Mouse (Mus musculus): ENCODE results near the gene Apol7a. TPM values are rescaled to one million over a fixed set of nuclear protein-coding genes. Genes with fewer than 3 reads are reported as not detected.

Apol7a gene
- polyA plus RNA-seq, 1 experiment from 2014 or later = not detected

GRCm38 (mm10) chr15:77367504-77367903 lies 31.4 kb downstream of the Apol7a start:
- DNase-seq (ENCODE audit: low spot score) = no peak
- H3K4me3 ChIP-seq = no peak overlapping the region
- WGBS = 40% methylated on average over 8 of the region's 8 CpGs
- no peaks in the 10 kb centered on the region for H3K27me3 ChIP-seq (ENCODE audit: insufficient read depth, poor library complexity, severe bottlenecking)
- peaks cover 30% of the 10 kb centered on the region for H3K4me1 ChIP-seq
- H3K27ac ChIP-seq = peak overlapping the region; percentile 56; the same call in 1 of the 2 replicates
- H3K9me3 ChIP-seq = no peaks in the 10 kb centered on the region
- no peaks in the 10 kb centered on the region for H3K36me3 ChIP-seq

GRCm38 (mm10) chr15:77366706-77367484 lies 32.0 kb downstream of the Apol7a start:
- peak overlapping the region; percentile 89 for H3K27ac ChIP-seq
- no peaks in the 10 kb centered on the region for H3K27me3 ChIP-seq (ENCODE audit: insufficient read depth, poor library complexity, severe bottlenecking)
- DNase-seq (ENCODE audit: low spot score) = peak; percentile 88
- H3K36me3 ChIP-seq = no peaks in the 10 kb centered on the region
- WGBS = under 1% methylated on average over 26 of the region's 26 CpGs
- H3K4me1 ChIP-seq = peaks cover 32% of the 10 kb centered on the region
- peak overlapping the region; percentile 55 for H3K4me3 ChIP-seq
- H3K9me3 ChIP-seq = no peaks in the 10 kb centered on the region

- no peaks in the 10 kb centered on the region for H3K27me3 ChIP-seq (ENCODE audit: insufficient read depth, poor library complexity, severe bottlenecking)
- no peaks in the 10 kb centered on the region for H3K9me3 ChIP-seq
- peaks cover 34% of the 10 kb centered on the region for H3K4me1 ChIP-seq
- peak overlapping the region; percentile 89 for H3K27ac ChIP-seq
- no peaks in the 10 kb centered on the region for H3K36me3 ChIP-seq
- DNase-seq (ENCODE audit: low spot score) = no peak
- WGBS = 48% methylated on average over 9 of the region's 9 CpGs
- H3K4me3 ChIP-seq = peak overlapping the region; percentile 55; the same call in 1 of the 2 replicates
These were observed 33.0 kb downstream of the Apol7a start for GRCm38 (mm10) chr15:77365700-77366570.

GRCm38 (mm10) chr15:77364026-77364425 lies 34.9 kb downstream of the Apol7a start:
- H3K4me1 ChIP-seq = peaks cover 40% of the 10 kb centered on the region
- H3K9me3 ChIP-seq = no peaks in the 10 kb centered on the region
- no peaks in the 10 kb centered on the region for H3K27me3 ChIP-seq (ENCODE audit: insufficient read depth, poor library complexity, severe bottlenecking)
- WGBS = 68% methylated on average over 3 of the region's 3 CpGs
- no peak overlapping the region for H3K4me3 ChIP-seq
- DNase-seq (ENCODE audit: low spot score) = no peak
- no peaks in the 10 kb centered on the region for H3K36me3 ChIP-seq
- H3K27ac ChIP-seq = no peak overlapping the region

GRCm38 (mm10) chr15:77363578-77363977 lies 35.3 kb downstream of the Apol7a start:
- Histone ChIP-seq H3K9me3 (no peaks in the 10 kb centered on the region), H3K36me3 (no peaks in the 10 kb centered on the region), H3K4me3 (no peak overlapping the region), H3K27ac (no peak overlapping the region), H3K4me1 (peaks cover 40% of the 10 kb centered on the region), H3K27me3 (ENCODE audit: insufficient read depth, poor library complexity, severe bottlenecking) (no peaks in the 10 kb centered on the region)
- 56% methylated on average over 6 of the region's 6 CpGs for whole genome bisulfite sequencing
- DNase-seq (ENCODE audit: low spot score) = no peak

GRCm38 (mm10) chr15:77362952-77363351 lies 36.0 kb downstream of the Apol7a start:
- no peaks in the 10 kb centered on the region for H3K27me3 ChIP-seq (ENCODE audit: insufficient read depth, poor library complexity, severe bottlenecking)
- WGBS = 31% methylated on average over 5 of the region's 5 CpGs
- no peak overlapping the region for H3K27ac ChIP-seq
- H3K9me3 ChIP-seq = no peaks in the 10 kb centered on the region
- no peak overlapping the region for H3K4me3 ChIP-seq
- H3K4me1 ChIP-seq = peaks cover 40% of the 10 kb centered on the region
- H3K36me3 ChIP-seq = no peaks in the 10 kb centered on the region
- no peak for DNase-seq (ENCODE audit: low spot score)

GRCm38 (mm10) chr15:77359905-77360304 lies 39.0 kb downstream of the Apol7a start:
- H3K4me1 ChIP-seq = peaks cover 45% of the 10 kb centered on the region
- no peak for DNase-seq (ENCODE audit: low spot score)

GRCm38 (mm10) chr15:77359486-77359885 lies 39.4 kb downstream of the Apol7a start:
- no peaks in the 10 kb centered on the region for H3K9me3 ChIP-seq
- H3K36me3 ChIP-seq = no peaks in the 10 kb centered on the region
- H3K27me3 ChIP-seq (ENCODE audit: insufficient read depth, poor library complexity, severe bottlenecking) = no peaks in the 10 kb centered on the region
- no peak overlapping the region for H3K4me3 ChIP-seq
- H3K4me1 ChIP-seq = peaks cover 50% of the 10 kb centered on the region
- 61% methylated on average over 9 of the region's 9 CpGs for WGBS
- DNase-seq (ENCODE audit: low spot score) = no peak
- H3K27ac ChIP-seq = peak overlapping the region; percentile 86; the same call in 1 of the 2 replicates

More at GRCm38 (mm10) chr15:77359905-77360304, 39.0 kb downstream of the Apol7a start:
- Histone ChIP-seq H3K27ac (peak overlapping the region; percentile 86; the same call in 1 of the 2 replicates), H3K9me3 (no peaks in the 10 kb centered on the region), H3K27me3 (ENCODE audit: insufficient read depth, poor library complexity, severe bottlenecking) (no peaks in the 10 kb centered on the region), H3K36me3 (no peaks in the 10 kb centered on the region), H3K4me3 (no peak overlapping the region)
- WGBS = 91% methylated on average over 8 of the region's 8 CpGs

- Histone ChIP-seq H3K4me1 (peaks cover 54% of the 10 kb centered on the region), H3K27me3 (ENCODE audit: insufficient read depth, poor library complexity, severe bottlenecking) (no peaks in the 10 kb centered on the region), H3K27ac (peak overlapping the region; percentile 86), H3K36me3 (no peaks in the 10 kb centered on the region), H3K4me3 (peak overlapping the region; percentile 50), H3K9me3 (no peaks in the 10 kb centered on the region)
- 31% methylated on average over 6 of the region's 6 CpGs for WGBS
- no peak for DNase-seq (ENCODE audit: low spot score)
These were observed 39.8 kb downstream of the Apol7a start for GRCm38 (mm10) chr15:77359084-77359483.

GRCm38 (mm10) chr15:77358320-77359040 lies 40.4 kb downstream of the Apol7a start:
- peak overlapping the region; percentile 50 for H3K4me3 ChIP-seq
- peaks cover 60% of the 10 kb centered on the region for H3K4me1 ChIP-seq
- H3K36me3 ChIP-seq = no peaks in the 10 kb centered on the region
- H3K27ac ChIP-seq = peak overlapping the region; percentile 86
- H3K27me3 ChIP-seq (ENCODE audit: insufficient read depth, poor library complexity, severe bottlenecking) = no peaks in the 10 kb centered on the region
- peak; percentile 93 for DNase-seq (ENCODE audit: low spot score)
- 8% methylated on average over 29 of the region's 29 CpGs for WGBS
- no peaks in the 10 kb centered on the region for H3K9me3 ChIP-seq

GRCm38 (mm10) chr15:77356248-77356810 lies 42.6 kb downstream of the Apol7a start:
- Histone ChIP-seq H3K36me3 (no peaks in the 10 kb centered on the region), H3K9me3 (no peaks in the 10 kb centered on the region), H3K4me1 (peaks cover 67% of the 10 kb centered on the region), H3K27ac (peak overlapping the region; percentile 85), H3K4me3 (peak overlapping the region; percentile 44), H3K27me3 (ENCODE audit: insufficient read depth, poor library complexity, severe bottlenecking) (no peaks in the 10 kb centered on the region)
- DNase-seq (ENCODE audit: low spot score) = no peak
- WGBS = 7% methylated on average over 11 of the region's 11 CpGs

- Histone ChIP-seq H3K36me3 (no peaks in the 10 kb centered on the region), H3K4me1 (peaks cover 67% of the 10 kb centered on the region), H3K4me3 (no peak overlapping the region), H3K27ac (peak overlapping the region; percentile 81), H3K9me3 (no peaks in the 10 kb centered on the region), H3K27me3 (ENCODE audit: insufficient read depth, poor library complexity, severe bottlenecking) (no peaks in the 10 kb centered on the region)
- 75% methylated on average over 6 of the region's 6 CpGs for WGBS
- DNase-seq (ENCODE audit: low spot score) = no peak
These were observed 43.9 kb downstream of the Apol7a start for GRCm38 (mm10) chr15:77354848-77355551.
